Mouse (Mus musculus) liver, adult 2 months (tissue): ENCODE measurements around the gene Rtcb.

Source experiments
- CTCF ChIP-seq: fragments of 200-500 bp; IDR thresholded peaks from 2 replicates; pipeline ENCODE4 v1.5.1; 2011; ENCODE audit warnings: low read depth, low read length, control low read depth
- POLR2A ChIP-seq: fragments of 200-500 bp; IDR thresholded peaks from 2 replicates; pipeline ENCODE4 v1.6.1; 2011; ENCODE audit warnings: low read length, control low read depth; ENCODE audit not compliant: insufficient read depth; ENCODE audit errors: extremely low read depth

GRCm38 (mm10) chr10:86000447-86000846 is 42.8 kb upstream of the Rtcb start:
- TF ChIP-seq CTCF (no peak), POLR2A (no peak)
